Mouse (Mus musculus) adrenal gland, adult (tissue): ENCODE data around the gene Mogat1.
A peak's percentile ranks its signal among the peaks of the same experiment; 100 is the strongest.
"Not testable (repeated sequence)": the region's sequence is repeated elsewhere in the genome, so short reads cannot be mapped to it uniquely, and the experiment has no call there.

Source experiments
- DNase-seq, 2 experiments: peaks; one replicate each; pipeline ENCODE4 v3.0.0; 2022 to 2023; ENCODE audit warnings: low spot score in 1 of 2; ENCODE audit not compliant: inconsistent age in 2 of 2

Mogat1 gene

GRCm38 (mm10) chr1:78510862-78511261 is at the start of gene Mogat1:
Gene Mogat1, plus strand, starts transcription at chr1:78510991.
- peak in 1 of 2 experiments; percentile 35 for DNase-seq

GRCm38 (mm10) chr1:78472441-78472840 is 38.4 kb upstream of the Mogat1 start:
- no peak for DNase-seq

- no peak for DNase-seq
These were observed 27.4 kb upstream of the Mogat1 start for GRCm38 (mm10) chr1:78483430-78483829.

- no peak for DNase-seq
These were observed 26.4 kb upstream of the Mogat1 start for GRCm38 (mm10) chr1:78484361-78484760.

- DNase-seq = no peak
These were observed 22.4 kb upstream of the Mogat1 start for GRCm38 (mm10) chr1:78488427-78488751.

- DNase-seq = peak; percentile 92 to 99
These were observed 21.9 kb upstream of the Mogat1 start, which contains the start of gene Farsb for GRCm38 (mm10) chr1:78488752-78489492. Gene Farsb, minus strand, starts transcription at chr1:78488897.

GRCm38 (mm10) chr1:78490143-78490542 is 20.6 kb upstream of the Mogat1 start:
- DNase-seq = no peak

- DNase-seq = no peak
These were observed 9.8 kb upstream of the Mogat1 start for GRCm38 (mm10) chr1:78501036-78501435.

GRCm38 (mm10) chr1:78501856-78502255 is 8.9 kb upstream of the Mogat1 start:
- DNase-seq = not testable (repeated sequence)

- no peak for DNase-seq
These were observed 8.3 kb upstream of the Mogat1 start for GRCm38 (mm10) chr1:78502527-78502926.

GRCm38 (mm10) chr1:78507137-78507536 is 3.7 kb upstream of the Mogat1 start:
- DNase-seq = no peak

- DNase-seq = peak in 1 of 2 experiments; percentile 54
These were observed 900 bp downstream of the Mogat1 start, which contains the start of gene BC035947 for GRCm38 (mm10) chr1:78511621-78512160. Gene BC035947, minus strand, starts transcription at chr1:78512158.

- no peak for DNase-seq
These were observed 2.0 kb downstream of the Mogat1 start for GRCm38 (mm10) chr1:78512756-78513155.

- no peak for DNase-seq
These were observed 8.1 kb downstream of the Mogat1 start for GRCm38 (mm10) chr1:78518907-78519306.

- peak; percentile 61 to 86 for DNase-seq
These were observed 14.5 kb downstream of the Mogat1 start for GRCm38 (mm10) chr1:78525189-78525886.

GRCm38 (mm10) chr1:78528356-78528755 is 17.6 kb downstream of the Mogat1 start:
- DNase-seq = no peak

- peak in 1 of 2 experiments; percentile 41 for DNase-seq
These were observed 18.2 kb downstream of the Mogat1 start for GRCm38 (mm10) chr1:78529011-78529410.

GRCm38 (mm10) chr1:78530500-78531215 is 19.9 kb downstream of the Mogat1 start:
- DNase-seq = no peak

GRCm38 (mm10) chr1:78532184-78532800 is 21.5 kb downstream of the Mogat1 start:
- peak; percentile 20 to 78 for DNase-seq

- no peak for DNase-seq
These were observed 23.8 kb downstream of the Mogat1 start for GRCm38 (mm10) chr1:78534428-78535150.
